Mouse (Mus musculus) neural tube, embryonic 12.5 days (tissue): ENCODE results near the gene Slbp. TPM values are rescaled to one million over a fixed set of nuclear protein-coding genes. Genes with fewer than 3 reads are reported as not detected.

Experiments used
- ATAC-seq: fragments of 200-750 bp; cut with Nextera tagmentation; 2 replicates; pipeline ENCODE4 v1.8.0; 2017; ENCODE audit warnings: low read depth, mild to moderate bottlenecking, moderate TSS enrichment, moderate library complexity; ENCODE audit not compliant: low FRiP score
- H3K27ac ChIP-seq: fragments of 300-500 bp; sonication (generic); 2 replicates; pipeline ENCODE4 v1.5.1; 2016
- H3K27me3 ChIP-seq: fragments of 300-500 bp; sonication (generic); replicated peaks from 2 replicates; pipeline ENCODE4 v1.6.1; 2016; ENCODE audit warnings: mild to moderate bottlenecking
- H3K36me3 ChIP-seq: fragments of 300-500 bp; sonication (generic); 2 replicates; pipeline ENCODE4 v1.6.1; 2016; ENCODE audit warnings: mild to moderate bottlenecking
- H3K4me1 ChIP-seq: fragments of 300-500 bp; sonication (generic); 2 replicates; pipeline ENCODE4 v1.6.1; 2016
- H3K4me2 ChIP-seq: fragments of 300-500 bp; sonication (generic); replicated peaks from 2 replicates; pipeline ENCODE4 v1.6.1; 2016; ENCODE audit warnings: mild to moderate bottlenecking
- H3K4me3 ChIP-seq: fragments of 300-500 bp; sonication (generic); 2 replicates; pipeline ENCODE4 v1.5.1; 2016
- H3K9ac ChIP-seq: fragments of 300-500 bp; sonication (generic); 2 replicates; pipeline ENCODE4 v1.6.1; 2016; ENCODE audit warnings: mild to moderate bottlenecking
- H3K9me3 ChIP-seq: fragments of 300-500 bp; sonication (generic); 2 replicates; pipeline ENCODE4 v1.6.1; 2016; ENCODE audit warnings: mild to moderate bottlenecking
- WGBS: fragments of 180-500 bp; shearing (Covaris S2); methylation state at CpG from one replicate; pipeline ENCODE4 v1.1.7; 2016; 5-methylcytosine and 5-hydroxymethylcytosine counted together
- polyA plus RNA-seq: library from polyadenylated mRNA; unstranded; fragments of >200 nt; fragmentation: Nextera tagmentation; extraction: Ambion mirVana; gene quantifications from 2 replicates; pipeline ENCODE4 v1.2.1, GENCODE M21; 2016

Slbp gene
- polyA plus RNA-seq: 183 and 184 TPM in 2 replicates

DNA sequence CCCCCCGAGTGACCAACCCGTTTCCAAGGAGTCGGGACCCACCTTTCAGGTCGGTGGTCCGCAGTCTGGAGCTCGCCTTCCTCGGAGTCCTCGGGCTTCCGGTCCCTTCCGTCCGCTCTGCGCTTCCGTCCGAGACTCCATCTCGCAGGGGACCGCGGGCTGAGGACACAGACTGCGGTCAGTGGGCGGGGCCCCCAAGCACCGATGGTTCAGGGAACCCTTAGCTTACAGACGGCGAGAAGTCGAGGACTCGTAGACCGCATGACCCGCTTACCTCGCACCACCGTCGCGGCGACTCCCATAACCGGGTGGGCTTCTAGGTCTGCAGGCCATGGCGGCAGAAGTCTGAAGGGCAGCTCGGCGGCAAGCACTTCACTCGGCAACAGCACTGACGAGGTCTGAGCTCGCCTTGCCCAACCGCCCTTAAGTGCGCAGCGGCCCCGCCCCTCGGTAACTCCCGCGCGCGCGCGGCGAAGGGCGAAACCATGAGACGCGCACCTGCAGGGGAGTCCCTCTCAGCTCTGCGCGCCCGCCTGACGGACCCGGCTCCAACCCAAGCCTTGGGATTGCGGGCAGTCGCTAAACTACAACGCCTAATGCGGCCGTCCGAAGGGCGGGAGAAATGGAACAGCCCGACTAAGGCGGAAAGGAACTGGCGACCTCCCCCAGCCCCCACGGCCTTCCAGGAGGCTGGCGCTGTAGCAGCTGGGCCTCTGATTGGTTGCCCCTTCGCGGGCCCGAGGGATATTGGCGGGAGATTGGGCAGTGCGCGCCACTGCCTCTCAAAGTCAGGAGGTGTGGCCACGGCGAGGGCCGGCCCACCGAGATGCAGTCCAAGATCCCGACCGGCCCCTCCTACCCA lies at the start of gene Slbp:
Gene Slbp (minus strand): TSS at position 654 of the 862 bp plus-strand sequence.
- Histone ChIP-seq H3K27me3 (no peaks in the 10 kb centered on the region), H3K4me3 (peak within 1 kb of the TSS; percentile 59), H3K4me1 (peaks cover 24% of the 10 kb centered on the region), H3K4me2 (peak within 1 kb of the TSS; percentile 64), H3K9ac (peak within 1 kb of the TSS; percentile 71), H3K36me3 (peaks cover 26% of the 10 kb centered on the region), H3K9me3 (no peaks in the 10 kb centered on the region), H3K27ac (peak within 1 kb of the TSS; percentile 90)
- peak; percentile 96 for ATAC-seq
- under 1% methylated on average over 82 of the region's 82 CpGs for WGBS

DNA sequence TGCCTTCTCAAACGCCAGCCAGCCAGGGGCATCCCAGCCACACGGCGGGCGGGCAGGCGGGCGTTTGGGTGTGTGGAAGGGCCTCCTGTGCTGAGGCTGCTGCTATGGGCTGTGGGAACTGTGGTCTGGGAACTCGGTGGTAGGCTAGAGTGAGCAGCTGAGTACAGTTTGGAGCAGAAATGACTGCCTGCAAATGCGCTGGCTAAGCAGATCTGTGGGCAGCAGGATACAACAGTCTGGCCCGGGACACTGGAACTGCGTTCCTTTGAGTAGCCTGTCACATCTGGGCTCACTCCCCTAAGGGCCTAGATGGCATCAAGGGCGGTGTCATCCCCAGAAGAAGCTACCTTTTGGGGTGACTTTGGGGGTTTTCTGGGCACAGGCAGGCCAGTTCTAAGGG lies 49.5 kb upstream of the Slbp start:
- Histone ChIP-seq H3K4me3 (no peak overlapping the region), H3K9ac (no peak overlapping the region), H3K4me2 (no peak overlapping the region), H3K9me3 (no peaks in the 10 kb centered on the region), H3K27me3 (peaks cover 19% of the 10 kb centered on the region), H3K36me3 (no peaks in the 10 kb centered on the region), H3K4me1 (peaks cover 70% of the 10 kb centered on the region), H3K27ac (no peak overlapping the region)
- no peak for ATAC-seq
- 79% methylated on average over 11 of the region's 11 CpGs for WGBS

DNA sequence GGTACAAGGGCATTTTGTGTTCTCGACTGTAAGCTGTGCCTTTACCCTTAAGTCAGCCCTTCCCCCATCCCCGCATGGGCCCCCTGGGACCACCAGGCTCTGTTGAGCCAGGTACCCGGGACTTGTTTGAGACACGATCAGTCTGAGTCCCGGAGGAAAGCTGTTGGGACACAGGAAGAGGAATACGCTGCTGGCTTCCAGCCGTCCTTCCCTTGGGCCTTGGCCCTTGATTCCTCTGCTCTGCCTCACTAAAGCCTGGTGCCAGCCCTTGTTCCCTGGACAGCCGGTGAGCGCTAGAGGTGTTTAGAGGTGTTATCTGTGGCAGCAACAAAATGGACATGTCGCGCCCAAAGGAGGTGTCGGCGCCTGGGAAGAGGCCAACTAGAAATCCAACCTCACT lies 47.6 kb upstream of the Slbp start:
- Histone ChIP-seq H3K36me3 (no peaks in the 10 kb centered on the region), H3K9me3 (no peaks in the 10 kb centered on the region), H3K27ac (no peak overlapping the region), H3K27me3 (peaks cover 34% of the 10 kb centered on the region), H3K4me1 (peaks cover 72% of the 10 kb centered on the region), H3K4me2 (no peak overlapping the region), H3K4me3 (no peak overlapping the region), H3K9ac (no peak overlapping the region)
- 50% methylated on average over 13 of the region's 13 CpGs for WGBS
- ATAC-seq: no peak

- no peak for ATAC-seq
- Histone ChIP-seq H3K27me3 (peaks cover 47% of the 10 kb centered on the region), H3K9ac (no peak overlapping the region), H3K27ac (no peak overlapping the region), H3K4me2 (no peak overlapping the region), H3K9me3 (no peaks in the 10 kb centered on the region), H3K4me1 (peaks cover 72% of the 10 kb centered on the region), H3K4me3 (no peak overlapping the region), H3K36me3 (no peaks in the 10 kb centered on the region)
- WGBS: 89% methylated on average over 5 of the region's 5 CpGs
These were observed 46.3 kb upstream of the Slbp start for GRCm38 (mm10) chr5:33698669-33699068.

GRCm38 (mm10) chr5:33697947-33698512 lies 45.7 kb upstream of the Slbp start:
- Histone ChIP-seq H3K27me3 (peaks cover 47% of the 10 kb centered on the region), H3K4me1 (peaks cover 75% of the 10 kb centered on the region), H3K9ac (no peak overlapping the region), H3K4me2 (peak overlapping the region; percentile 28; the same call in 1 of the 2 replicates), H3K9me3 (no peaks in the 10 kb centered on the region), H3K4me3 (no peak overlapping the region), H3K27ac (peak overlapping the region; percentile 2; the same call in 1 of the 2 replicates), H3K36me3 (no peaks in the 10 kb centered on the region)
- no peak for ATAC-seq
- WGBS: 14% methylated on average over 13 of the region's 13 CpGs

- 45% methylated on average over 1 of the region's 1 CpGs for WGBS
- H3K4me1 ChIP-seq: peaks cover 80% of the 10 kb centered on the region
- no peaks in the 10 kb centered on the region for H3K9me3 ChIP-seq
- H3K27ac ChIP-seq: no peak overlapping the region
- H3K27me3 ChIP-seq: peaks cover 47% of the 10 kb centered on the region
- no peak for ATAC-seq
- no peak overlapping the region for H3K4me3 ChIP-seq
- no peaks in the 10 kb centered on the region for H3K36me3 ChIP-seq
- no peak overlapping the region for H3K9ac ChIP-seq
- H3K4me2 ChIP-seq: no peak overlapping the region
These were observed 45.2 kb upstream of the Slbp start for GRCm38 (mm10) chr5:33697534-33697933.

DNA sequence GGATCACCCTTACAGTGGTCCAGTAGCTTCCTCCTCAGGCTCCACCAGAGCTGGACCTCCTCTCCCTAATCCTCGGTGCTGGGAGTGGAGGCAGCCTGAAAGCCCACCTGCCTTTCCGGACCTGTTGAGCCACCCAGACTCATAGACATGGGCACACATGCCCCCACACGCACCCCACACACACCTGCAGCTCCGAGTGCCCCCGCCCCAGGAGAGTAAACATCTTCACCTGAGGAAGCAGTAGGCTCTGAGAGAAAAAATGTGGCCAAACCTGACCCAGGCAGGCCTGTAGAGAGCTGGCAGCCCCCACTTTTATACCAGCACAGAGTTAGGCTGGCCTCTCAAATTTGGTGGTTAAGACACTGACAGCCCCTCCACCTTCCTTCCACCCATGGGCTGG lies 44.1 kb upstream of the Slbp start:
- Histone ChIP-seq H3K4me2 (0 out of 2 replicates have a peak overlapping the region, but pooled peaks have one; percentile 91), H3K4me1 (peaks cover 89% of the 10 kb centered on the region)
- WGBS: 61% methylated on average over 5 of the region's 5 CpGs

GRCm38 (mm10) chr5:33695718-33696121 lies 43.3 kb upstream of the Slbp start:
- Histone ChIP-seq H3K27me3 (peaks cover 48% of the 10 kb centered on the region), H3K9me3 (no peaks in the 10 kb centered on the region), H3K36me3 (no peaks in the 10 kb centered on the region), H3K27ac (peak overlapping the region; percentile 64), H3K4me3 (peak overlapping the region; percentile 39), H3K9ac (peak overlapping the region; percentile 62), H3K4me1 (peaks cover 90% of the 10 kb centered on the region), H3K4me2 (peak overlapping the region; percentile 91)
- WGBS: under 1% methylated on average over 24 of the region's 24 CpGs
- no peak; the same call in 1 of the 2 replicates for ATAC-seq

More for the DNA sequence above, 44.1 kb upstream of the Slbp start:
- H3K9me3 ChIP-seq: no peaks in the 10 kb centered on the region
- peaks cover 47% of the 10 kb centered on the region for H3K27me3 ChIP-seq
- H3K4me3 ChIP-seq: no peak overlapping the region
- no peak overlapping the region for H3K27ac ChIP-seq
- H3K9ac ChIP-seq: no peak overlapping the region
- no peaks in the 10 kb centered on the region for H3K36me3 ChIP-seq
- ATAC-seq: no peak

DNA sequence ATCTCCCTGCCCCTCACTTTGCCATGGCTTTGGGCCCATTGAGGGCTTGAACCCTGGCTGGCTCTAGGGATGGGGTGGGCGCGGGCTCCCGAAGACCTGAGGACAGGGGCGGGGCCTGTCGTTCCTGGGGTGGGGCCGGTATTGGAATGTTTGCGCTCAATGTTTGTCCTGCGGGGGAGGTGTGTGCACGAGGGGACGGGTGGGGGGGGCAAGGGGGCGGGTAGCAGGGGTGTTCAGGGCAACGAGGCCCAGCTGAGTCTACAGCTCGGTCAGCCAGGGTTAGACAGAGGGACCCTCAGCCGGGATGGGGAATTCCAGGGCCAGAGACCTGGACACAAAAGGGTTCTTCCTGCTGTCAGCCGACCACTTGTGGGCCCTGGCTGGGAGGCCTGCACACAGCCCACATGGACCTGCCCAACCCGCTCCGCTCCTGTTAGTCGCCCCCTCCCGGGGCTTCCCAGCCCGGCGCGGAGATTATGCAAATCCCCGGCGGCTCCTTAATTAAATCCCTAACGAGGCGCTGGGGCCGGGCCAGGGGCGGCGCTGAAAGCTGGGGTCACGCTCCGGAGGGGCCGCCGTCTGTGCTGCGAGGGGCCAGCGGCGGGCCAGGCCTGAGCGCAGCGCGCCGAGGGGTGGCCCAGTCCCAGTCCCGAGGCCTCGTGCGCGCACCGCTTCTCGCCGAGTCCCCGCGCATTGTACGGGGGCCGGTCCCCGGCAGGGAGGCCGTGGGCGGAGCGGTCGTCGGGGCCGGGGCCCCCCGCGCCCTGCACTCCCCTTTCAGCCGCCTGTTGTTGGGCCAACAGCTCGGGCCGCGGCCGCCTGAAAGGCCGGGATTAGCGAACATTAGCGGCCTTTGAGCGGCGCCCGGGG lies 42.7 kb upstream of the Slbp start:
- peak overlapping the region; percentile 39 for H3K4me3 ChIP-seq
- peaks cover 47% of the 10 kb centered on the region for H3K27me3 ChIP-seq
- peak overlapping the region; percentile 91 for H3K4me2 ChIP-seq
- H3K9me3 ChIP-seq: no peaks in the 10 kb centered on the region
- H3K36me3 ChIP-seq: no peaks in the 10 kb centered on the region
- under 1% methylated on average over 69 of the region's 71 CpGs for WGBS
- ATAC-seq: peak; percentile 48
- peaks cover 90% of the 10 kb centered on the region for H3K4me1 ChIP-seq
- peak overlapping the region; percentile 62 for H3K9ac ChIP-seq
- peak overlapping the region; percentile 64 for H3K27ac ChIP-seq

DNA sequence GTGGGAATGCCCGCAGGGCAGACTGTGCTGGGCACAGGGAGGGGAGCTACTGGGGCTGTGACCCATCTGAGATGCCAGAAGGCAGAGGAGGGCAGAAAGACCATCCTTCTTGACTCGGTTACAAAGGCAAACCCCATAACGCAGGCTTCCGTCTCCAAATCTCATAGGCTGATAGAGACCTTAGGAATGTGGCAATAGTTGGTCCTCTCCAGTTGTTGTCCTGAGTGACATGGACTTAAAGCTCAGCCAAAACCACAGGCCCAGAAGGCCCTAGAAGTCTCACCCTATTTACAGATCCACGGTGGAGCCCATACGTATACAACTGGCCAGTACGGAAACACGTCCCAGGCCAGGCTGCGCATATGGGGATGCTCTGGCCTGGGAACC lies 42.1 kb upstream of the Slbp start:
- H3K27ac ChIP-seq: peak overlapping the region; percentile 64
- H3K4me1 ChIP-seq: peaks cover 92% of the 10 kb centered on the region
- no peak for ATAC-seq
- H3K9me3 ChIP-seq: no peaks in the 10 kb centered on the region
- H3K4me2 ChIP-seq: peak overlapping the region; percentile 91
- H3K4me3 ChIP-seq: peak overlapping the region; percentile 39; the same call in 1 of the 2 replicates
- 45% methylated on average over 9 of the region's 9 CpGs for WGBS
- no peak overlapping the region for H3K9ac ChIP-seq
- peaks cover 43% of the 10 kb centered on the region for H3K27me3 ChIP-seq
- no peaks in the 10 kb centered on the region for H3K36me3 ChIP-seq

- H3K27ac ChIP-seq: peak overlapping the region; percentile 60; the same call in 1 of the 2 replicates
- 0 out of 2 replicates have a peak, but pooled peaks have one; percentile 8 for ATAC-seq
- WGBS: under 1% methylated on average over 24 of the region's 24 CpGs
- 0 out of 2 replicates have a peak overlapping the region, but pooled peaks have one; percentile 14 for H3K9ac ChIP-seq
- no peak overlapping the region for H3K4me3 ChIP-seq
- H3K36me3 ChIP-seq: no peaks in the 10 kb centered on the region
- H3K4me1 ChIP-seq: peaks cover 88% of the 10 kb centered on the region
- H3K4me2 ChIP-seq: peak overlapping the region; percentile 45
- H3K9me3 ChIP-seq: no peaks in the 10 kb centered on the region
- peaks cover 42% of the 10 kb centered on the region for H3K27me3 ChIP-seq
These were observed 40.0 kb upstream of the Slbp start for GRCm38 (mm10) chr5:33692393-33692792.
